In the genomic region with DNA sequence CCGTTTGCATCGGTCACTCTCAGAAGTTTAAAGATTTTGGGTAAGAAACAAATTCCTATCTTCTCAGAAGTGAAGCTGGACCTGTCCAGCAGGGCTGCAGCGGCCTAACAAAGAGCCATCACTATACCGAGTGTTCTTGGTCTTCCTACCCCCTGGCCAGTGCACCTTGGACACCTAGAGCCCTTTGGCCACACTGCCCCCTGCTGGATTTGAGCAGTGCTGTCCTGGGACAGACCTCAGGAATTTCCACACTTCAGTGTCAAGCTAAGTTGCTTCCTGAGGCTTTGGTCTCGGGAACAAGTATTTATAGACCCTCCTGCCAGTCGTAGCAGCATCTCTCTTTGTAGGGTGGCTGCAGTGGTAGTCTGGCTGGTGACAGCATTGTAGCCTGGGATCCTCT, we compare ENCODE assay signal across 8 mouse cellular contexts. TPM values are rescaled to one million over a fixed set of nuclear protein-coding genes. Genes with fewer than 3 reads are reported as not detected.
DNase-seq lines count a peak whose midpoint lies in the region; ATAC-seq and TF ChIP-seq lines count a peak whose summit lies in the region.

No protein-coding gene starts in this region.

- TF ChIP-seq POLR2A in ES-Bruce4 (IDR thresholded peaks at IDR 0.05; ENCODE audit: insufficient read depth, low read length) = no peak
- no peak for TF ChIP-seq POLR2A in cerebellum, adult 2 months (IDR thresholded peaks at IDR 0.05; ENCODE audit: borderline replicate concordance, insufficient read depth, low read length)

- H3K27ac ChIP-seq in ES-Bruce4 (ENCODE audit: insufficient read depth, low read length) = no peak overlapping the region
- H3K27ac ChIP-seq in cerebellum, adult 2 months (ENCODE audit: insufficient read depth, low read length) = peak overlapping the region; percentile 12; the same call in 1 of the 2 replicates
- H3K27ac ChIP-seq in kidney, embryonic 14.5 days (ENCODE audit: low read depth, low read length) = no peak overlapping the region
- H3K27ac ChIP-seq in stomach, embryonic 16.5 days (ENCODE audit: low read length) = no peak overlapping the region

- peak; percentile 64 for TF ChIP-seq CTCF in ES-Bruce4 (IDR thresholded peaks at IDR 0.05; ENCODE audit: low read depth, low read length)
- peak; percentile 90 for TF ChIP-seq CTCF in cerebellum, adult 2 months (IDR thresholded peaks at IDR 0.05; ENCODE audit: borderline replicate concordance, insufficient read depth, low read depth, low read length)

- no peaks in the 10 kb centered on the region for H3K4me1 ChIP-seq in ES-Bruce4 (ENCODE audit: control insufficient read depth, insufficient read depth, low read length)
- peaks cover 36% of the 10 kb centered on the region for H3K4me1 ChIP-seq in cerebellum, adult 2 months (ENCODE audit: control insufficient read depth, insufficient read depth, low read length)
- no peaks in the 10 kb centered on the region for H3K4me1 ChIP-seq in kidney, embryonic 14.5 days (ENCODE audit: control insufficient read depth, insufficient read depth, low read length)
- H3K4me1 ChIP-seq in stomach, embryonic 16.5 days (ENCODE audit: control insufficient read depth, insufficient read depth, low read length) = no peaks in the 10 kb centered on the region

- H3K4me3 ChIP-seq in ES-Bruce4 (ENCODE audit: low read depth, low read length) = no peak overlapping the region
- no peak overlapping the region for H3K4me3 ChIP-seq in cerebellum, adult 2 months (replicated peaks; ENCODE audit: insufficient read depth, low read depth, low read length)
- no peak overlapping the region for H3K4me3 ChIP-seq in kidney, embryonic 14.5 days (ENCODE audit: low read length)
- H3K4me3 ChIP-seq in stomach, embryonic 16.5 days (replicated peaks; ENCODE audit: low read length) = no peak overlapping the region

- peaks cover 7% of the 10 kb centered on the region for H3K36me3 ChIP-seq in ES-Bruce4 (ENCODE audit: control insufficient read depth, insufficient read depth, low read length, poor library complexity, severe bottlenecking)
- H3K36me3 ChIP-seq in kidney, embryonic 14.5 days (ENCODE audit: control insufficient read depth, insufficient read depth, low read length) = peaks cover 44% of the 10 kb centered on the region
- H3K36me3 ChIP-seq in stomach, embryonic 16.5 days (ENCODE audit: control insufficient read depth, insufficient read depth, low read length) = peaks cover 14% of the 10 kb centered on the region; the same call in 1 of the 2 replicates

- peak; percentile 87 for DNase-seq in 3T3-L1 (ENCODE audit: low read depth, low spot score)
- peak; percentile 83 to 86 for DNase-seq in cerebellum, adult 2 months
- peak; percentile 49 to 77 for DNase-seq in heart, adult 18-20 months
- peak; percentile 68 for DNase-seq in lung, postnatal 36 days
- no peak for DNase-seq in right cerebral cortex, postnatal 36 days (ENCODE audit: low spot score in 2 of 2)

- ATAC-seq in kidney, embryonic 14.5 days (ENCODE audit: low FRiP score, low TSS enrichment) = peak; percentile 85; the same call in 1 of the 2 replicates
- ATAC-seq in stomach, embryonic 16.5 days (ENCODE audit: insufficient read depth, low FRiP score) = 0 out of 2 replicates have a peak, but pooled peaks have one; percentile 56

- no peaks in the 10 kb centered on the region for H3K27me3 ChIP-seq in ES-Bruce4 (ENCODE audit: control insufficient read depth, insufficient read depth, low read length, poor library complexity, severe bottlenecking)
- no peaks in the 10 kb centered on the region for H3K27me3 ChIP-seq in cerebellum, adult 2 months (ENCODE audit: control insufficient read depth, insufficient read depth, low read length)
- no peaks in the 10 kb centered on the region for H3K27me3 ChIP-seq in kidney, embryonic 14.5 days (ENCODE audit: control insufficient read depth, insufficient read depth, low read length)
- H3K27me3 ChIP-seq in stomach, embryonic 16.5 days (ENCODE audit: control insufficient read depth, insufficient read depth, low read length) = no peaks in the 10 kb centered on the region

- H3K9ac ChIP-seq in ES-Bruce4 (ENCODE audit: low read depth, poor library complexity, severe bottlenecking) = no peak overlapping the region
- no peak overlapping the region for H3K9ac ChIP-seq in kidney, embryonic 14.5 days (ENCODE audit: low read depth, low read length)
- H3K9ac ChIP-seq in stomach, embryonic 16.5 days (ENCODE audit: low read length) = no peak overlapping the region

- no peak for TF ChIP-seq EP300 in ES-Bruce4 (IDR thresholded peaks at IDR 0.05; ENCODE audit: insufficient read depth, low read depth, low read length)

- no peaks in the 10 kb centered on the region for H3K9me3 ChIP-seq in ES-Bruce4 (replicated peaks; ENCODE audit: control insufficient read depth, insufficient read depth, low read length, poor library complexity, severe bottlenecking)
- no peaks in the 10 kb centered on the region for H3K9me3 ChIP-seq in kidney, embryonic 14.5 days (ENCODE audit: control insufficient read depth, low read length)
- no peaks in the 10 kb centered on the region for H3K9me3 ChIP-seq in stomach, embryonic 16.5 days (replicated peaks; ENCODE audit: control insufficient read depth, low read length)

- H3K4me2 ChIP-seq in kidney, embryonic 14.5 days (replicated peaks; ENCODE audit: low read depth, low read length) = no peak overlapping the region
- no peak overlapping the region for H3K4me2 ChIP-seq in stomach, embryonic 16.5 days (ENCODE audit: low read depth, low read length)

- 38% methylated on average over 6 of the region's 6 CpGs for WGBS in cerebellum, adult 2 months
- WGBS in kidney, embryonic 14.5 days = 52% methylated on average over 6 of the region's 6 CpGs
- 57% methylated on average over 6 of the region's 6 CpGs for WGBS in stomach, embryonic 16.5 days

RNA-seq across cellular contexts. Expression of gene Rnf114, which starts 29.5 kb away (rescaled TPM):
- polyA plus RNA-seq in ES-Bruce4 (2011; ENCODE audit: insufficient read depth, insufficient read length, low read depth, missing spikeins) = 87.5 and 97.0 TPM in 2 replicates
- polyA plus RNA-seq in cerebellum, adult 2 months (2012; rRNA removed) = 101 and 106 TPM in 2 replicates
- 10 to 100 TPM; 72.0 to 72.3 TPM for total RNA-seq in heart, adult 18-20 months (2021)
- polyA plus RNA-seq in kidney, embryonic 14.5 days (2014; fragmentation: Nextera tagmentation; extraction: Ambion mirVana) = 79.1 and 98.3 TPM in 2 replicates
- 68.7 and 73.3 TPM in 2 replicates for polyA plus RNA-seq in stomach, embryonic 16.5 days (2015; fragmentation: Nextera tagmentation; extraction: Ambion mirVana)

RNA-seq across cellular contexts. Expression of gene Spata2, which starts 29.7 kb away (rescaled TPM):
- polyA plus RNA-seq in ES-Bruce4 (2011; ENCODE audit: insufficient read depth, insufficient read length, low read depth, missing spikeins) = 13.6 and 18.9 TPM in 2 replicates
- 80.2 and 88.0 TPM in 2 replicates for polyA plus RNA-seq in cerebellum, adult 2 months (2012; rRNA removed)
- 10 to 100 TPM; 13.1 to 16.4 TPM for total RNA-seq in heart, adult 18-20 months (2021)
- 10.8 and 17.4 TPM in 2 replicates for polyA plus RNA-seq in kidney, embryonic 14.5 days (2014; fragmentation: Nextera tagmentation; extraction: Ambion mirVana)
- 13.8 and 15.9 TPM in 2 replicates for polyA plus RNA-seq in stomach, embryonic 16.5 days (2015; fragmentation: Nextera tagmentation; extraction: Ambion mirVana)

RNA-seq across cellular contexts. Expression of gene Slc9a8, which starts 41.4 kb away (rescaled TPM):
- polyA plus RNA-seq in ES-Bruce4 (2011; ENCODE audit: insufficient read depth, insufficient read length, low read depth, missing spikeins) = 44.8 and 49.1 TPM in 2 replicates
- polyA plus RNA-seq in cerebellum, adult 2 months (2012; rRNA removed) = 60.9 and 63.5 TPM in 2 replicates
- 10 to 100 TPM; 20.5 to 26.8 TPM for total RNA-seq in heart, adult 18-20 months (2021)
- 15.3 and 28.6 TPM in 2 replicates for polyA plus RNA-seq in kidney, embryonic 14.5 days (2014; fragmentation: Nextera tagmentation; extraction: Ambion mirVana)
- 21.5 and 21.7 TPM in 2 replicates for polyA plus RNA-seq in stomach, embryonic 16.5 days (2015; fragmentation: Nextera tagmentation; extraction: Ambion mirVana)

Comparison
In these comparisons a context has a peak if more than half of its experiments do, and no peak if none do; other contexts are left out.
1. DNase-seq: peak in 3T3-L1 (single experiment), cerebellum, adult 2 months (2 of 2), heart, adult 18-20 months (2 of 2) and lung, postnatal 36 days (single experiment); none in right cerebral cortex, postnatal 36 days (0 of 2).